Mouse (Mus musculus): ENCODE measurements around the gene Snca.

- TF ChIP-seq POLR2A (IDR thresholded peaks at IDR 0.05; ENCODE audit: insufficient read depth, low read depth, low read length) (no peak), CTCF (IDR thresholded peaks at IDR 0.05; ENCODE audit: insufficient read depth, low read depth, low read length) (no peak)
Measured at GRCm38 (mm10) chr6:60731164-60731563, 98.5 kb downstream of the Snca start.

All from olfactory bulb, adult 2 months (tissue).